7 mouse cellular contexts compared by ENCODE assay signal in the genomic region with DNA sequence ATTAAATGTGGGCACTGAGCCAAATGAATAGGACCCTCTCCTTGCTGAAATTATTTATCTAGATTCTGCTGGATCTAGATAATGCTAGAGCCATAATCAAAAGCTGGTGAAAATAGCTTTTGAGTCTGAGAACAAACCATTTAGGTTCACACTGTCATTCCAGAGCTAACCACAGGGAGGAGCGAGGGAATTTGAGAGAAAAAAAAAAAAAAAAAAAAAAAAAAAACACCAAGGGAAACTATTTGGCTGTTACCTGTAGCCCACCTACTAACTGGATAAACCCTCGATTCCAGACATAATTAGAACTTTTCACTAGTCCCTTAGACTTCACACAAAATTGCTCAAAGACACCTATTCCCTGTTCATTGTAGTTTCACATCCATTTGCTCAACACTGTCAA. TPM values are rescaled to one million over a fixed set of nuclear protein-coding genes. Genes with fewer than 3 reads are reported as not detected.
DNase-seq lines count a peak whose midpoint lies in the region; ATAC-seq and TF ChIP-seq lines count a peak whose summit lies in the region.

No protein-coding gene starts in this region.

- H3K4me3 ChIP-seq in cortical plate, adult 2 months (ENCODE audit: insufficient read depth, low read length), result peak overlapping the region; percentile 76; the same call in 1 of the 2 replicates
- H3K4me3 ChIP-seq in midbrain, embryonic 13.5 days (replicated peaks), result peak overlapping the region; percentile 85

- H3K36me3 ChIP-seq in midbrain, embryonic 13.5 days, result no peaks in the 10 kb centered on the region

- DNase-seq in lung, postnatal 10 days, result peak; percentile 52
- DNase-seq in lung, postnatal 4 days, result no peak
- peak; percentile 69 for DNase-seq in induced T-regulatory cell, adult 2 months (ENCODE audit: low read depth)
- DNase-seq in cerebellum, adult 11 months, result no peak
- no peak for DNase-seq in urinary bladder, postnatal 10 days (ENCODE audit: low spot score)

- no peaks in the 10 kb centered on the region for H3K9me3 ChIP-seq in midbrain, embryonic 13.5 days

- TF ChIP-seq POLR2A in cortical plate, adult 2 months (IDR thresholded peaks at IDR 0.05; ENCODE audit: extremely low read depth, insufficient read depth, low read length), result no peak

- peak overlapping the region; percentile 91 for H3K4me2 ChIP-seq in midbrain, embryonic 13.5 days (replicated peaks)

- 4% methylated on average over 2 of the region's 2 CpGs for WGBS in midbrain, embryonic 13.5 days

- H3K4me1 ChIP-seq in cortical plate, adult 2 months (ENCODE audit: control insufficient read depth, insufficient read depth, low read length), result 0 out of 2 replicates have a peak, but pooled peaks cover 1% of the 10 kb centered on the region
- H3K4me1 ChIP-seq in midbrain, embryonic 13.5 days (replicated peaks), result peaks cover 24% of the 10 kb centered on the region

- no peak for ATAC-seq in midbrain, embryonic 13.5 days

- no peaks in the 10 kb centered on the region for H3K27me3 ChIP-seq in midbrain, embryonic 13.5 days

- H3K9ac ChIP-seq in midbrain, embryonic 13.5 days (replicated peaks), result no peak overlapping the region; the same call in 1 of the 2 replicates

- TF ChIP-seq CTCF in cortical plate, adult 2 months (IDR thresholded peaks at IDR 0.05; ENCODE audit: extremely low read depth, insufficient read depth, low read length), result no peak

- no peak overlapping the region for H3K27ac ChIP-seq in cortical plate, adult 2 months (ENCODE audit: insufficient read depth, low read length)
- H3K27ac ChIP-seq in midbrain, embryonic 13.5 days, result no peak overlapping the region

RNA-seq across cellular contexts. Expression of gene Ppm1g, which starts 1.4 kb away (rescaled TPM):
- 79.8 and 82.8 TPM in 2 replicates for polyA plus RNA-seq in cortical plate, adult 2 months (2012; rRNA removed)
- 174 and 175 TPM in 2 replicates for polyA plus RNA-seq in midbrain, embryonic 13.5 days (2015; fragmentation: Nextera tagmentation; extraction: Ambion mirVana)

RNA-seq across cellular contexts. Expression of gene Zfp513, which starts 17.0 kb away (rescaled TPM):
- 38.1 and 42.1 TPM in 2 replicates for polyA plus RNA-seq in cortical plate, adult 2 months (2012; rRNA removed)
- 12.5 and 20.5 TPM in 2 replicates for polyA plus RNA-seq in midbrain, embryonic 13.5 days (2015; fragmentation: Nextera tagmentation; extraction: Ambion mirVana)

RNA-seq across cellular contexts. Expression of gene Nrbp1, which starts 21.6 kb away (rescaled TPM):
- polyA plus RNA-seq in cortical plate, adult 2 months (2012; rRNA removed), result 105 and 108 TPM in 2 replicates
- 153 and 160 TPM in 2 replicates for polyA plus RNA-seq in midbrain, embryonic 13.5 days (2015; fragmentation: Nextera tagmentation; extraction: Ambion mirVana)

RNA-seq across cellular contexts. Expression of gene Gm9970, which starts 22.0 kb away (rescaled TPM):
- not detected in 2 replicates for polyA plus RNA-seq in cortical plate, adult 2 months (2012; rRNA removed)
- polyA plus RNA-seq in midbrain, embryonic 13.5 days (2015; fragmentation: Nextera tagmentation; extraction: Ambion mirVana), result 0.54 and 0.63 TPM in 2 replicates

RNA-seq across cellular contexts. Expression of gene Eif2b4, which starts 25.8 kb away (rescaled TPM):
- polyA plus RNA-seq in cortical plate, adult 2 months (2012; rRNA removed), result 62.7 and 66.2 TPM in 2 replicates
- polyA plus RNA-seq in midbrain, embryonic 13.5 days (2015; fragmentation: Nextera tagmentation; extraction: Ambion mirVana), result 71.5 and 74.6 TPM in 2 replicates

Comparison
In these comparisons a context has a peak if more than half of its experiments do, and no peak if none do; other contexts are left out.
1. DNase-seq: peak in lung, postnatal 10 days (single experiment) and induced T-regulatory cell, adult 2 months (single experiment); none in lung, postnatal 4 days (0 of 2), cerebellum, adult 11 months (single experiment) and urinary bladder, postnatal 10 days (single experiment).